Mouse (Mus musculus) embryonic facial prominence, embryonic 11.5 days (tissue): Measurements from ENCODE around the gene Itgb1bp1. TPM values are rescaled to one million over a fixed set of nuclear protein-coding genes. Genes with fewer than 3 reads are reported as not detected.

Source experiments
- ATAC-seq: fragments of 200-750 bp; cut with Nextera tagmentation; replicated peaks from 2 replicates; pipeline ENCODE4 v1.8.0; 2017; ENCODE audit warnings: low read depth; ENCODE audit not compliant: insufficient number of reproducible peaks, low FRiP score, low TSS enrichment
- DNase-seq: peaks from one replicate; pipeline ENCODE4 v3.0.0-alpha.2; 2015; ENCODE audit warnings: low spot score
- H3K27ac ChIP-seq: fragments of 300-500 bp; sonication (generic); replicated peaks from 2 replicates; pipeline ENCODE4 v1.5.1; 2014; ENCODE audit warnings: mild to moderate bottlenecking, low read depth, low read length, control low read depth
- H3K27me3 ChIP-seq: fragments of 300-500 bp; sonication (generic); 2 replicates; pipeline ENCODE4 v1.6.1; 2014; ENCODE audit warnings: mild to moderate bottlenecking, low read length, moderate library complexity, mixed read lengths; ENCODE audit not compliant: control insufficient read depth, insufficient read depth
- H3K36me3 ChIP-seq: fragments of 300-500 bp; sonication (generic); replicated peaks from 2 replicates; pipeline ENCODE4 v1.6.1; 2014; ENCODE audit warnings: low read depth, mild to moderate bottlenecking, low read length, moderate library complexity, mixed read lengths; ENCODE audit not compliant: control insufficient read depth, insufficient read depth
- H3K4me1 ChIP-seq: fragments of 300-500 bp; sonication (generic); 2 replicates; pipeline ENCODE4 v1.6.1; 2014; ENCODE audit warnings: low read length, mixed read lengths; ENCODE audit not compliant: control insufficient read depth, insufficient read depth
- H3K4me2 ChIP-seq: fragments of 300-500 bp; sonication (generic); 2 replicates; pipeline ENCODE4 v1.6.1; 2014; ENCODE audit warnings: low read depth, mild to moderate bottlenecking, control low read depth, low read length, moderate library complexity
- H3K4me3 ChIP-seq: fragments of 300-500 bp; sonication (generic); 2 replicates; pipeline ENCODE4 v1.5.1; 2014; ENCODE audit warnings: low read depth, low read length, control low read depth
- H3K9ac ChIP-seq: fragments of 300-500 bp; sonication (generic); replicated peaks from 2 replicates; pipeline ENCODE4 v1.6.1; 2014; ENCODE audit warnings: mild to moderate bottlenecking, control low read depth, low read length
- H3K9me3 ChIP-seq: fragments of 300-500 bp; sonication (generic); replicated peaks from 2 replicates; pipeline ENCODE4 v1.6.1; 2016; ENCODE audit warnings: mild to moderate bottlenecking, low read length, inconsistent platforms, mixed read lengths; ENCODE audit not compliant: control insufficient read depth
- WGBS: fragments of 180-500 bp; shearing (Covaris S2); extraction: QIAGEN DNeasy Blood & Tissue Kit; methylation state at CpG from one replicate; pipeline ENCODE4 v1.1.7; 2014; 5-methylcytosine and 5-hydroxymethylcytosine counted together
- polyA plus RNA-seq: library from polyadenylated mRNA; unstranded; fragments of >200 nt; fragmentation: Nextera tagmentation; extraction: Ambion mirVana; gene quantifications from 2 replicates; pipeline ENCODE4 v1.2.1, GENCODE M21; 2014

The Itgb1bp1 gene
- polyA plus RNA-seq, 1 experiment from 2014 or later, result 49.5 TPM

DNA sequence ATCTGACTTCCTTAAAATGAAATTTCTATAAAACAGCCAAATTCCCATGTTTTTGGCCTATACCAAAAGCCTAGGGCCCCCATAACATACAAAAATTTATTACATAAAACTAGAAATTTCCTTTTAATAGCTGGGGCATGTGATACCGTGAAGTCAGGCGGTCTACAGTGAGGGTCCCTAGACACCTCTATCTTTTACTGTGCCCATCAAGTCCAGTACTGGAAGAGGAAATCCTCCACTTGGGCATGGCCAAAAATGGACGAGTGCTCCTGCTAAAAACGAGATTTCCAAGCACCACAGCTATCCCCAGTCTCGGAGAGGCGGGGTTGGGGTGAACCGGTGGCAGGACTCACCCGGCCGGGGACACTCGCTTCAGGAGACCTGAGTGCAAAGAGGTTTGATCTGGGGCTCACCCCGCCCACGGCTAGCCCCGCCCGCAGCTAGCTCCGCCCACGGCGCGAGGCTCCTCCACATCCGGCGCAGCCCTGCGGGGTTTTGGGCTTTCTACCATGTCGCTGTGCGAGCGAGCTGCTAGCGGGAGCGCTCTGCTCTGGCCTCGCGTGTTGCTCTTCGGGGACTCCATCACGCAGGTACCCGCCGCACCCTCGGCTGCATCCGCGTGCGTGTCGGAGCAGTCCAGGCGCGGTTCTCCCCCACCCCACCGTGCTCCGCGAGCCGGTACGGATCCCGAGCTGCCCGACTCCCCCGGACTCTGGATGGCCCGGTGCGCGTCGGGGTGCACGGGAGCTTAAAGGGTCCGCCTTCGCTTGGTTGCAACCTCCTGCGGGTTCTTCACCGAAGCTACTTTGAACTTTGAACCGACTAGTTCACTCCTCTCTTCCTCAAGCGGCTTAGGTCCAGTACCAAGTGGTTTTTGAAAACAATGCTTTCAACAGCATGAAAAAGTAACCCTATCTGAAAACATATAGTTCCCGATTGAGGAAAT, 30.1 kb upstream of the Itgb1bp1 start, which contains the start of gene Iah1:
Iah1 (plus strand) TSS at position 467 of the 946 bp plus-strand sequence.
- Histone ChIP-seq H3K4me2 (peak within 1 kb of the TSS; percentile 46), H3K4me3 (peak within 1 kb of the TSS; percentile 58), H3K27me3 (no peaks in the 10 kb centered on the region), H3K4me1 (no peaks in the 10 kb centered on the region), H3K9ac (peak within 1 kb of the TSS; percentile 75), H3K9me3 (no peaks in the 10 kb centered on the region), H3K36me3 (peaks cover 4% of the 10 kb centered on the region; the same call in 1 of the 2 replicates), H3K27ac (no peak within 1 kb of the TSS)
- ATAC-seq, result peak; percentile 86
- peak; percentile 90 for DNase-seq
- 3% methylated on average over 48 of the region's 59 CpGs for WGBS

DNA sequence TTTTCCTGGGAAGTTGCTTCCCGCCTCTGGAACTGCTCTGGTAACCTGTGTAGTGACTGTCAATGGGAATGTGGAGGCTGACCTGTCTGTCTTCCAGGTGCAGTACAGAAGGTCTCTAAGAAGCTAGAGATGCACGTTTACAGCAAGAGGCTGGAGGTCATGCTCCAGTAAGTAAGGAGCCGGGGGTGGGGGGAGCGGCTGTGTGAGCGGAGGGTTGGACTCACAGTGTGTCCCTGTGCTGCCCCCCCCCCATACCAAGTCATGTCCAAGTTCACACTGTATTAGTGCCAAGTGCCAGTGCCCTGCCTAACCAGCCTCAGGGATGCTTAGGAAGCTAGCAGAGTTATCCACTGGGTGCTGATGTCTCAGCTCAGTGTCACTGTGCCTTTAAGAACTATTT, 26.1 kb upstream of the Itgb1bp1 start:
- no peak for DNase-seq
- H3K4me3 ChIP-seq, result no peak overlapping the region
- H3K9ac ChIP-seq, result no peak overlapping the region
- ATAC-seq, result no peak
- H3K27ac ChIP-seq, result no peak overlapping the region
- no peaks in the 10 kb centered on the region for H3K27me3 ChIP-seq
- H3K36me3 ChIP-seq, result peaks cover 5% of the 10 kb centered on the region
- WGBS, result 86% methylated on average over 5 of the region's 5 CpGs
- H3K4me1 ChIP-seq, result no peaks in the 10 kb centered on the region
- H3K4me2 ChIP-seq, result no peak overlapping the region
- H3K9me3 ChIP-seq, result no peaks in the 10 kb centered on the region

DNA sequence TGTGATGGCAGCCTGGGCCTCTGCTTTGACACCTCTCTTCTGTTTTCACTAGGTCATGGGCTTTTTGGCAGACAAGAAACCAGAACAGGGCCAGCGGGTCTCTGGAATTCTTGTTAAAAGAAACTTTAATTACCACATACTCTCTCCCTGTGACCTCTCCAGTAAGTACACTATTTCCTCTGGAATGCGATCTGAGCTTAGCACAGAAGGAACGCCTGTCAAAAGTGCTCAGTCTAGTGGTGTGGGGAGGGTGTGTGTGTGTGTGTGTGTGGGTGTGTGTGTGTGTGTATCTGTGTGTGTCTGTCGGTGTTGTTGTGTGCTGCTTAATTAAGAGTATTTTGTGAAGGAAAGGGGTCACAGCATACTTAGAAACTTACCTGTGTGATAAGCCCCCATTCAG, 20.6 kb upstream of the Itgb1bp1 start:
- H3K27ac ChIP-seq, result no peak overlapping the region
- H3K9ac ChIP-seq, result no peak overlapping the region
- no peaks in the 10 kb centered on the region for H3K4me1 ChIP-seq
- ATAC-seq (no peak), DNase-seq (no peak)
- no peaks in the 10 kb centered on the region for H3K9me3 ChIP-seq
- H3K4me2 ChIP-seq, result no peak overlapping the region
- 77% methylated on average over 4 of the region's 4 CpGs for WGBS
- no peak overlapping the region for H3K4me3 ChIP-seq
- peaks cover 11% of the 10 kb centered on the region for H3K36me3 ChIP-seq
- H3K27me3 ChIP-seq, result no peaks in the 10 kb centered on the region

DNA sequence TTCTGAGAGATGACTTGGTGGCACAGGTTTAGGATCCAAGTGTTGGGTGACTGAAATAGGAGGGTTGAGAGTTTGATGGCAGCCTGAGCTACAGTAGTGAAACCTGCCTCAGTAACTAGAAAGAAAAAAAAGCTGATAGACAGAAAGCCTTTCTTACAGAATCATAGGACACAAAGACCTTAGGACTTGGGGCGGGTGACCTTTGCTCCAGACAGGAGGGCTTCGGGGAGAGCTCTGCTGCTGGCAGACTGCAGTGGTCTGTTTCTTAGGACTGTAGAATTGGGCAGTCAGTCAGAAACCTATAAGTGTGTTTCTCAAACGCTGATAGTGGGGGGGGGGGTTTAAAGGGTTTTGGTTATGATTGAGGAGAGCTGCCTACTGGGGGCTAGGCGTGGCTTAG, 19.7 kb upstream of the Itgb1bp1 start:
- H3K36me3 ChIP-seq, result peaks cover 13% of the 10 kb centered on the region
- H3K9me3 ChIP-seq, result no peaks in the 10 kb centered on the region
- H3K9ac ChIP-seq, result no peak overlapping the region
- H3K27ac ChIP-seq, result no peak overlapping the region
- H3K4me1 ChIP-seq, result no peaks in the 10 kb centered on the region
- 88% methylated on average over 4 of the region's 4 CpGs for WGBS
- no peak overlapping the region for H3K4me2 ChIP-seq
- H3K27me3 ChIP-seq, result no peaks in the 10 kb centered on the region
- DNase-seq (no peak), ATAC-seq (no peak)
- no peak overlapping the region for H3K4me3 ChIP-seq

GRCm38 (mm10) chr12:21302361-21302783, 16.3 kb upstream of the Itgb1bp1 start:
- no peak for DNase-seq
- H3K9ac ChIP-seq, result no peak overlapping the region
- no peak overlapping the region for H3K4me2 ChIP-seq
- WGBS, result 84% methylated on average over 5 of the region's 5 CpGs
- no peaks in the 10 kb centered on the region for H3K4me1 ChIP-seq
- peaks cover 16% of the 10 kb centered on the region for H3K36me3 ChIP-seq
- no peaks in the 10 kb centered on the region for H3K27me3 ChIP-seq
- no peak overlapping the region for H3K27ac ChIP-seq
- no peaks in the 10 kb centered on the region for H3K9me3 ChIP-seq
- H3K4me3 ChIP-seq, result no peak overlapping the region
- ATAC-seq, result no peak

DNA sequence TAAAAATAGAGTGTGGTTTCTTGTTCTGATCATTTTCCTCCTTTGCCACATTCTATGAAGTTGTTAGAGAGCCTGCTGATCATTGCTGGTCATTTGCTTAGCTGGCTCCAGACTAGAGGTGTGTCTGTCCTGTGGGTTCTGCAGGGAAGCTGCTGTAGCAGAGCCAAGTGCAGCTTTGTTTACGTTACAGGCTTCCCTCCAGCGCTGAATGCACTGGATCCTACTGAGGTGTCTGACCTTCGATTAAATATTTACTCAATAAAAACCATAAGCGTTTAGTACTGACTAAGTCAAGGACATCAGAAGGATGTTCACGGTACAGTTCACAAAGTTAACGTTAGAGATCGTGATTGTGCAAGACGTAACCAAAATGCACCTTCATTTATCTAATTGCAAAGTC, 15.8 kb upstream of the Itgb1bp1 start:
- Histone ChIP-seq H3K27ac (no peak overlapping the region), H3K9ac (no peak overlapping the region), H3K9me3 (no peaks in the 10 kb centered on the region), H3K4me3 (no peak overlapping the region), H3K4me2 (no peak overlapping the region), H3K27me3 (no peaks in the 10 kb centered on the region), H3K36me3 (peaks cover 14% of the 10 kb centered on the region), H3K4me1 (no peaks in the 10 kb centered on the region)
- DNase-seq (no peak), ATAC-seq (no peak)
- WGBS, result 90% methylated on average over 8 of the region's 8 CpGs

- 91% methylated on average over 7 of the region's 7 CpGs for WGBS
- H3K9ac ChIP-seq, result no peak overlapping the region
- H3K4me2 ChIP-seq, result no peak overlapping the region
- H3K4me3 ChIP-seq, result no peak overlapping the region
- H3K9me3 ChIP-seq, result no peaks in the 10 kb centered on the region
- H3K4me1 ChIP-seq, result no peaks in the 10 kb centered on the region
- no peak for DNase-seq
- no peaks in the 10 kb centered on the region for H3K27me3 ChIP-seq
- no peak for ATAC-seq
- no peak overlapping the region for H3K27ac ChIP-seq
- H3K36me3 ChIP-seq, result peaks cover 14% of the 10 kb centered on the region
These were observed 15.2 kb upstream of the Itgb1bp1 start for GRCm38 (mm10) chr12:21301324-21301723.

DNA sequence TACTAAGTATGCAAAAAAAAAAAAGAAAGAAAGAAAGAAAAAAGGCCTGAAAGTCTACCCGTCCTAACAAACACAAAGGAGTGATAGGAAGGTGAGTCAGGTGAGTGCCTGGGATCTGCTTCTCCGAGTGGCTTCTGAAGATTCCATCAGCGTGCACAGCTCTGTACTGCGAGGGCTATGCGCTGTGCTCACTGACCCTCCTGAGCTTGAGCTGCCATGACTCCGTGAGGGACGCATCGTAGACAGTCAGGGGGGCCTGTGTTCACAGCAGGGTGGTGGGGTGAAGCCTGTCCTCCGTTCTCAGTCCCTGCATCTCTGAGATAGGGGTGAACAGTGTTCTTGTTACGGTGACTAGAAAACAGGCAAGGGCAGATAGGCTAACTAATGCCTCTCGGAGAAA, 12.8 kb upstream of the Itgb1bp1 start:
- WGBS, result 92% methylated on average over 11 of the region's 11 CpGs
- Histone ChIP-seq H3K36me3 (peaks cover 8% of the 10 kb centered on the region), H3K9ac (no peak overlapping the region), H3K4me3 (no peak overlapping the region), H3K9me3 (no peaks in the 10 kb centered on the region), H3K27me3 (no peaks in the 10 kb centered on the region), H3K27ac (no peak overlapping the region), H3K4me2 (no peak overlapping the region), H3K4me1 (no peaks in the 10 kb centered on the region)
- DNase-seq (no peak), ATAC-seq (no peak)
